Mouse (Mus musculus): Measurements from ENCODE around the gene Cramp1l.

Gene Cramp1l

GRCm38 (mm10) chr17:25015655-25016291, at the start of gene Cramp1l, which contains the start of gene Ift140:
Cramp1l (minus strand) TSS chr17:25015788.
Ift140 (plus strand) TSS chr17:25016085.
- peak; percentile 99 for DNase-seq (ENCODE audit: low spot score in 2 of 2)

- DNase-seq (ENCODE audit: low spot score in 2 of 2): no peak
Observed at GRCm38 (mm10) chr17:25065189-25065588, 49.6 kb upstream of the Cramp1l start.

GRCm38 (mm10) chr17:25064351-25064750, 48.8 kb upstream of the Cramp1l start:
- no peak for DNase-seq (ENCODE audit: low spot score in 2 of 2)

GRCm38 (mm10) chr17:25063872-25064271, 48.3 kb upstream of the Cramp1l start:
- DNase-seq (ENCODE audit: low spot score in 2 of 2): no peak

GRCm38 (mm10) chr17:25063261-25063660, 47.7 kb upstream of the Cramp1l start:
- DNase-seq (ENCODE audit: low spot score in 2 of 2): no peak

GRCm38 (mm10) chr17:25057041-25057440, 41.5 kb upstream of the Cramp1l start:
- no peak for DNase-seq (ENCODE audit: low spot score in 2 of 2)

GRCm38 (mm10) chr17:25053274-25053673, 37.7 kb upstream of the Cramp1l start:
- DNase-seq (ENCODE audit: low spot score in 2 of 2): no peak

GRCm38 (mm10) chr17:25047143-25047542, 31.6 kb upstream of the Cramp1l start:
- DNase-seq (ENCODE audit: low spot score in 2 of 2): no peak

- DNase-seq (ENCODE audit: low spot score in 2 of 2): no peak
Observed at GRCm38 (mm10) chr17:25045281-25045680, 29.7 kb upstream of the Cramp1l start.

- DNase-seq (ENCODE audit: low spot score in 2 of 2): no peak
Observed at GRCm38 (mm10) chr17:25044879-25045278, 29.3 kb upstream of the Cramp1l start.

GRCm38 (mm10) chr17:25036183-25036582, 20.6 kb upstream of the Cramp1l start:
- DNase-seq (ENCODE audit: low spot score in 2 of 2): no peak

GRCm38 (mm10) chr17:25016292-25017132, 924 bp upstream of the Cramp1l start:
- DNase-seq (ENCODE audit: low spot score in 2 of 2): peak; percentile 67 to 72

- peak; percentile 24 to 41 for DNase-seq (ENCODE audit: low spot score in 2 of 2)
Observed at GRCm38 (mm10) chr17:25014841-25015570, 582 bp downstream of the Cramp1l start.

GRCm38 (mm10) chr17:25013606-25014501, 1.7 kb downstream of the Cramp1l start:
- no peak for DNase-seq (ENCODE audit: low spot score in 2 of 2)

GRCm38 (mm10) chr17:25007480-25007879, 8.1 kb downstream of the Cramp1l start:
- DNase-seq (ENCODE audit: low spot score in 2 of 2): no peak

GRCm38 (mm10) chr17:25005102-25005501, 10.5 kb downstream of the Cramp1l start:
- DNase-seq (ENCODE audit: low spot score in 2 of 2): no peak

- DNase-seq (ENCODE audit: low spot score in 2 of 2): no peak
Observed at GRCm38 (mm10) chr17:24994721-24995120, 20.9 kb downstream of the Cramp1l start.

GRCm38 (mm10) chr17:24987221-24987620, 28.4 kb downstream of the Cramp1l start:
- DNase-seq (ENCODE audit: low spot score in 2 of 2): no peak

- no peak for DNase-seq (ENCODE audit: low spot score in 2 of 2)
Observed at GRCm38 (mm10) chr17:24960852-24961715, 54.5 kb downstream of the Cramp1l start.

GRCm38 (mm10) chr17:24960135-24960851, 55.3 kb downstream of the Cramp1l start, which contains the start of gene Jpt2:
Jpt2 (minus strand) TSS chr17:24960689.
- DNase-seq (ENCODE audit: low spot score in 2 of 2): peak; percentile 95
